Mouse (Mus musculus) spleen, adult 2 months (tissue): ENCODE results near the gene Tm4sf5.

Experiments used
- CTCF ChIP-seq: fragments of 200-500 bp; IDR thresholded peaks from 2 replicates; pipeline ENCODE4 v1.5.1; 2011; ENCODE audit warnings: mild to moderate bottlenecking, inconsistent platforms; ENCODE audit not compliant: insufficient read depth, insufficient read length, insufficient replicate concordance; ENCODE audit errors: extremely low read depth
- POLR2A ChIP-seq: fragments of 200-500 bp; IDR thresholded peaks from 2 replicates; pipeline ENCODE4 v1.6.1; 2011; ENCODE audit warnings: low read depth, low read length, inconsistent platforms

DNA sequence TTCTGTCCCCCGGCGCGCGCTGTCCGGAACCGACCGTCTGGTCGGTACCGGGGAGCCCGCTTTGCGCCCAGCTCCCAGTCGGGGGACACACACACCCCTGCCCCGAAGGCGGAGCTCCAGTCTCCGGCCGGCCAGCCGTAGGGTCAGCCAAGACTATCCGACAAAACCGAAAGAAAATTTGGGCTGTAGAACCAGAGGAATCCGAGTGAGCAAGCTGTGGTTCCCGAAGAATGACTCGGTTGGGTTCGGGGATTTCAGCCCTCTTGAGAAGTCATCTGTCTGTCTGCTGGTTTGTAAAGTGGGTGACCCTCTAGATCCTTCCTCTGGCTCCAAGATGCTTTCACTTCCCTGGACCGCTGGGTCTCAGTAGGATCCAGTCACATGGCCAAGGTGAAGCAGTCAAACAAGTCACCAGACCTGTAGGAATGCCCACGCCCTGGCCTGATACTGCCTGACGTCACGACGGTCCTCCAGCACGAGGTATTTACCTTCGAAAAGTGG, 45.4 kb upstream of the Tm4sf5 start, which contains the start of gene Cxcl16:
- no peak for TF ChIP-seq POLR2A
- TF ChIP-seq CTCF, result no peak
